Mouse (Mus musculus) intestine, embryonic 16.5 days (tissue): ENCODE measurements at regions not wholly inside any gene's neighbourhood (a gene's known extent, or its start where the extent isn't known, plus 50 kb on each side); places are given as distances from the start of the nearest gene placed in this dataset.

Experiments used
- ATAC-seq: fragments of 200-750 bp; cut with Nextera tagmentation; 2 replicates; pipeline ENCODE4 v1.8.0; 2017; ENCODE audit warnings: moderate TSS enrichment, moderate library complexity
- H3K27ac ChIP-seq: fragments of 300-500 bp; sonication (generic); 2 replicates; pipeline ENCODE4 v1.5.1; 2014; ENCODE audit warnings: mild to moderate bottlenecking, low read length
- H3K27me3 ChIP-seq: fragments of 300-500 bp; sonication (generic); replicated peaks from 2 replicates; pipeline ENCODE4 v1.6.1; 2014; ENCODE audit warnings: low read length, control low read depth, mixed read lengths; ENCODE audit not compliant: control insufficient read depth, insufficient read depth
- H3K36me3 ChIP-seq: fragments of 300-500 bp; sonication (generic); 2 replicates; pipeline ENCODE4 v1.6.1; 2014; ENCODE audit warnings: low read length, control low read depth; ENCODE audit not compliant: control insufficient read depth, insufficient read depth
- H3K4me1 ChIP-seq: fragments of 300-500 bp; sonication (generic); 2 replicates; pipeline ENCODE4 v1.6.1; 2014; ENCODE audit warnings: low read length, control low read depth, mixed read lengths; ENCODE audit not compliant: control insufficient read depth, insufficient read depth
- H3K4me2 ChIP-seq: fragments of 300-500 bp; sonication (generic); 2 replicates; pipeline ENCODE4 v1.6.1; 2014; ENCODE audit warnings: low read depth, low read length, control low read depth
- H3K4me3 ChIP-seq: fragments of 300-500 bp; sonication (generic); 2 replicates; pipeline ENCODE4 v1.5.1; 2014; ENCODE audit warnings: mild to moderate bottlenecking, low read length
- H3K9ac ChIP-seq: fragments of 300-500 bp; sonication (generic); 2 replicates; pipeline ENCODE4 v1.6.1; 2014; ENCODE audit warnings: low read depth, low read length
- H3K9me3 ChIP-seq: fragments of 300-500 bp; sonication (generic); 2 replicates; pipeline ENCODE4 v1.6.1; 2016; ENCODE audit warnings: low read length, control low read depth; ENCODE audit not compliant: control insufficient read depth
- WGBS: fragments of 180-500 bp; shearing (Covaris S2); extraction: QIAGEN DNeasy Blood & Tissue Kit; methylation state at CpG from one replicate; pipeline ENCODE4 v1.1.7; 2014; 5-methylcytosine and 5-hydroxymethylcytosine counted together

GRCm38 (mm10) chr6:89238871-89239270, 123.5 kb downstream of the Plxna1 start:
- WGBS = 47% methylated on average over 14 of the region's 14 CpGs
- no peaks in the 10 kb centered on the region for H3K27me3 ChIP-seq
- no peak for ATAC-seq
- H3K4me3 ChIP-seq = no peak overlapping the region
- no peaks in the 10 kb centered on the region for H3K36me3 ChIP-seq
- peaks cover 4% of the 10 kb centered on the region; the same call in 1 of the 2 replicates for H3K4me1 ChIP-seq
- H3K9me3 ChIP-seq = no peaks in the 10 kb centered on the region
- H3K9ac ChIP-seq = no peak overlapping the region
- H3K4me2 ChIP-seq = no peak overlapping the region
- no peak overlapping the region for H3K27ac ChIP-seq

GRCm38 (mm10) chr6:89239511-89239910, 122.9 kb downstream of the Plxna1 start:
- WGBS = 44% methylated on average over 8 of the region's 8 CpGs
- Histone ChIP-seq H3K4me2 (no peak overlapping the region), H3K4me3 (no peak overlapping the region), H3K27me3 (no peaks in the 10 kb centered on the region), H3K27ac (no peak overlapping the region), H3K4me1 (peaks cover 4% of the 10 kb centered on the region; the same call in 1 of the 2 replicates), H3K9ac (no peak overlapping the region), H3K9me3 (no peaks in the 10 kb centered on the region), H3K36me3 (no peaks in the 10 kb centered on the region)
- ATAC-seq = no peak

- Histone ChIP-seq H3K36me3 (no peaks in the 10 kb centered on the region), H3K4me2 (no peak overlapping the region)
- 21% methylated on average over 4 of the region's 4 CpGs for WGBS
These were observed 122.2 kb downstream of the Plxna1 start for GRCm38 (mm10) chr6:89240168-89240705.

GRCm38 (mm10) chr6:89242371-89243288, 119.8 kb downstream of the Plxna1 start:
- Histone ChIP-seq H3K9ac (no peak overlapping the region), H3K36me3 (no peaks in the 10 kb centered on the region), H3K4me3 (no peak overlapping the region), H3K4me2 (no peak overlapping the region), H3K9me3 (no peaks in the 10 kb centered on the region), H3K27me3 (no peaks in the 10 kb centered on the region), H3K4me1 (no peaks in the 10 kb centered on the region), H3K27ac (no peak overlapping the region)
- WGBS = 29% methylated on average over 18 of the region's 18 CpGs
- no peak for ATAC-seq

More at GRCm38 (mm10) chr6:89240168-89240705, 122.2 kb downstream of the Plxna1 start:
- Histone ChIP-seq H3K4me1 (peaks cover 4% of the 10 kb centered on the region; the same call in 1 of the 2 replicates), H3K9me3 (no peaks in the 10 kb centered on the region), H3K9ac (no peak overlapping the region), H3K27me3 (no peaks in the 10 kb centered on the region), H3K27ac (no peak overlapping the region), H3K4me3 (no peak overlapping the region)
- ATAC-seq = no peak

GRCm38 (mm10) chr6:89245506-89245905, 116.9 kb downstream of the Plxna1 start:
- WGBS = 63% methylated on average over 8 of the region's 8 CpGs
- Histone ChIP-seq H3K4me2 (no peak overlapping the region), H3K4me3 (no peak overlapping the region), H3K4me1 (no peaks in the 10 kb centered on the region), H3K27ac (no peak overlapping the region), H3K27me3 (no peaks in the 10 kb centered on the region), H3K9ac (no peak overlapping the region), H3K36me3 (no peaks in the 10 kb centered on the region), H3K9me3 (no peaks in the 10 kb centered on the region)
- ATAC-seq = no peak

- H3K27me3 ChIP-seq = no peaks in the 10 kb centered on the region
- H3K4me2 ChIP-seq = no peak overlapping the region
- no peak overlapping the region for H3K4me3 ChIP-seq
- H3K9ac ChIP-seq = no peak overlapping the region
- no peaks in the 10 kb centered on the region for H3K9me3 ChIP-seq
- no peak overlapping the region for H3K27ac ChIP-seq
- no peaks in the 10 kb centered on the region for H3K4me1 ChIP-seq
- no peak for ATAC-seq
- WGBS = 78% methylated on average over 5 of the region's 5 CpGs
- H3K36me3 ChIP-seq = no peaks in the 10 kb centered on the region
These were observed 116.2 kb downstream of the Plxna1 start for GRCm38 (mm10) chr6:89246261-89246660.

GRCm38 (mm10) chr6:89248574-89248973, 113.8 kb downstream of the Plxna1 start:
- Histone ChIP-seq H3K4me3 (no peak overlapping the region), H3K9me3 (no peaks in the 10 kb centered on the region), H3K4me1 (no peaks in the 10 kb centered on the region), H3K9ac (no peak overlapping the region), H3K27me3 (no peaks in the 10 kb centered on the region), H3K36me3 (no peaks in the 10 kb centered on the region), H3K4me2 (no peak overlapping the region), H3K27ac (no peak overlapping the region)
- 76% methylated on average over 9 of the region's 9 CpGs for WGBS
- ATAC-seq = no peak

- Histone ChIP-seq H3K4me3 (no peak overlapping the region), H3K4me2 (no peak overlapping the region), H3K9me3 (no peaks in the 10 kb centered on the region), H3K9ac (no peak overlapping the region), H3K27me3 (no peaks in the 10 kb centered on the region), H3K4me1 (no peaks in the 10 kb centered on the region), H3K36me3 (no peaks in the 10 kb centered on the region), H3K27ac (no peak overlapping the region)
- ATAC-seq = no peak
- WGBS = 72% methylated on average over 8 of the region's 8 CpGs
These were observed 113.1 kb downstream of the Plxna1 start for GRCm38 (mm10) chr6:89249303-89249702.

- no peak overlapping the region for H3K4me2 ChIP-seq
- ATAC-seq = no peak
- WGBS = 83% methylated on average over 4 of the region's 4 CpGs
- no peaks in the 10 kb centered on the region for H3K27me3 ChIP-seq
- no peaks in the 10 kb centered on the region for H3K9me3 ChIP-seq
- no peaks in the 10 kb centered on the region for H3K4me1 ChIP-seq
- H3K4me3 ChIP-seq = no peak overlapping the region
- no peak overlapping the region for H3K9ac ChIP-seq
- no peaks in the 10 kb centered on the region for H3K36me3 ChIP-seq
- no peak overlapping the region for H3K27ac ChIP-seq
These were observed 110.8 kb downstream of the Plxna1 start for GRCm38 (mm10) chr6:89251641-89252040.
